Mouse (Mus musculus): ENCODE measurements around the gene Sgcd. TPM values are rescaled to one million over a fixed set of nuclear protein-coding genes. Genes with fewer than 3 reads are reported as not detected.

The Sgcd gene
- polyA plus RNA-seq, 1 experiment: 0.18 TPM

DNA sequence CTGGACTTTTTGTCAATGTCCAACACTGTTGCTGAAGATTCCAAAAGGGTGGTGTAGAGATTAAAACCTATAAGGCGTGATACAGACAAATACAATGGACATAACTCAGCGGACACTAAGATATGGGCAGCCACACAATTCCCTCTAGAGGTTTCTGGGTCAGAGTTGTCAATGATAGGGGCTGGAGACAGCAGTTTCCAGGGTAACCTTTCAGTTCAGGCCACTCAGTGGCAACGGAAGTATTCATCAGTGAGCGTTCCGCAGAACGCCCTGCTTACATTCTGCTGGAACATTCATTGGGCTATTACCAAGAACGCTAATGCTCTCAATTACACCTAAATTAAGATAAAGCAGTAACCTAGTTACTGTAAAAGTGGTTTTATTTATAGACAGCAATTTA is 738.5 kb downstream of the Sgcd start:
- H3K36me3 ChIP-seq (ENCODE audit: control insufficient read depth, insufficient read depth, low read length): no peaks in the 10 kb centered on the region
- WGBS: 76% methylated on average over 7 of the region's 7 CpGs
- no peak overlapping the region for H3K4me3 ChIP-seq (ENCODE audit: low read depth, low read length)
- no peak for TF ChIP-seq POLR2A (IDR thresholded peaks at IDR 0.05; ENCODE audit: low read depth, low read length)
- TF ChIP-seq CTCF (IDR thresholded peaks at IDR 0.05; ENCODE audit: extremely low read depth, insufficient read length, insufficient replicate concordance, low read depth, low read length): no peak
- no peak overlapping the region for H3K27ac ChIP-seq (ENCODE audit: insufficient read depth, low read depth, low read length)
- no peaks in the 10 kb centered on the region for H3K27me3 ChIP-seq (ENCODE audit: control insufficient read depth, insufficient read depth, low read length)
- H3K4me1 ChIP-seq (ENCODE audit: control insufficient read depth, insufficient read depth, insufficient read length, low read length): no peaks in the 10 kb centered on the region

DNA sequence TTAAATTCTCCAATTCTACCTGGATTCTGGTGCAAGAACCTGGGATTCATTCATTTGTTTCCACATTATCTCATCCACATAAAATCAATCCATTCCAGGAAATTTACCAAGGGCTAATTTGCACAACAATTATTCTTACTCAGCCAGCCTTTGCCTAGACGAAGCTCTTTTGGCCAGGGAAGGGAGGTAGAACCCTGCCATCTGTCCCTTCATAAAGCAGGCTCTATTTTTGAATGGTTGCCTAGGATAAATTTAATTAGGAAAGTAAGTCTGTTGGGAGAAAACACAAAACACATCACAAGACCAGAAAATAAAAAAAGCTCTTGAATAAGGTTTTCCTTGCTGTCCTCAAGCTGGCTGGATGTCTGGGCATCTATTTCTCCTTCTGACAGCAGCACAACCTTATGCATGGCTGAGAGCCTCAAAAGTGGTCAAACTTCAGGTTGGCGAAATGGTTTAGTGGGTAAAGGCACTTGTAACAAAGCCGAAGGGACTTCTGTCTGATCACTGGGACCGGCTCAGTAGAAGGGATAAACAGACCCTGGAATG is 740.4 kb downstream of the Sgcd start:
- TF ChIP-seq CTCF (IDR thresholded peaks at IDR 0.05; ENCODE audit: extremely low read depth, insufficient read length, insufficient replicate concordance, low read depth, low read length) (no peak), POLR2A (IDR thresholded peaks at IDR 0.05; ENCODE audit: low read depth, low read length) (no peak)
- H3K27ac ChIP-seq (ENCODE audit: insufficient read depth, low read depth, low read length): no peak overlapping the region
- WGBS: 84% methylated on average over 4 of the region's 4 CpGs
- no peaks in the 10 kb centered on the region for H3K27me3 ChIP-seq (ENCODE audit: control insufficient read depth, insufficient read depth, low read length)
- H3K4me3 ChIP-seq (ENCODE audit: low read depth, low read length): no peak overlapping the region
- no peaks in the 10 kb centered on the region for H3K36me3 ChIP-seq (ENCODE audit: control insufficient read depth, insufficient read depth, low read length)
- no peaks in the 10 kb centered on the region for H3K4me1 ChIP-seq (ENCODE audit: control insufficient read depth, insufficient read depth, insufficient read length, low read length)

DNA sequence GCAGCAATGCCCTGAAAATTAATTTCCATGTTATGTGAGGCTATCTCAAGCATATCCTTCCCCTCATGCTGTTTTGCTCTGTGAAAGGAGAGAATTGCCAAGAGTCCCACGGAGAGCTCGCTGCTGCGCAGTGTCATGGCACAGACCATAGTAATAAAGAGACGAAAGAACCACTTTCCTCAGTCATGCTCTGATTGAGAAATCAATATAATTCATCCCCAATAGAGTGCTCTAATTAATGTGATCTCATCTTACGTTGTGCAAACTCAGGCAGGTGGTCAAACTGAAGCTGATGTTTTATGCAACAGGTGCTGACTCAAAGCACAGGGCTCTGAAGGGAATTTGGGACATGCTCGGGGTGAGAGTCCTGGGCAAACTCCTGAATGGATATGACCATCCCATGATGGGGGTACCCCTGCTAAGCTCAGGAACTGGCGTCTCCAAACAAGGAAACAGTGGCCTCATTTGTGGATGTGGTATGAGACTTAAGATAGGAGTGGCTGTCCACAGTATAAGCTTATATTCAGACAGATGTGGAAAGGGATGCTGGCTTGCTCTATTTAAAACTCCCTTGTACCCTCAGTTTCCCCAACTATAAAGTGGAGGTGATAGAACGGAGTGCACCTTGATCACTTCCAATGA is 740.9 kb downstream of the Sgcd start:
- WGBS: 80% methylated on average over 8 of the region's 8 CpGs

DNA sequence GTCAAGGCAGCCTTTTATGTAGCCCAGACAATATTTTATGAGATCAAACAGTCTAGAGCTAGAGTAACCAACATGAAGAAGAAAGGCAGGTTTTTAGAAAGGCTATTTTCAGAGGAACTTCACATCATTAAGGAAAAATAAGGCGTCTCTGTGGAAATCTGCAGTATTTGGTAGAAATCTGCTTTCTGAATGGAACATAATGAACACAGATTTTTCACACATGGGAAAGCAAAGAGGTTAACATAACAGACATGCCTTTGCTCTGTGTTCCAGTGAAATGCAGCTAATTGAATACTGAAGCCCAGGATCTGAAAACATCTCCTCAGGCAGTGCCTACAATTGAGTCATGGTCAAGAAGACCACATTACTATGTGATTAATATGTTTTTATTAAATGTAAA is 746.4 kb downstream of the Sgcd start:
- Histone ChIP-seq H3K4me1 (ENCODE audit: control insufficient read depth, insufficient read depth, insufficient read length, low read length) (no peaks in the 10 kb centered on the region), H3K4me3 (ENCODE audit: low read depth, low read length) (no peak overlapping the region), H3K27me3 (ENCODE audit: control insufficient read depth, insufficient read depth, low read length) (no peaks in the 10 kb centered on the region), H3K36me3 (ENCODE audit: control insufficient read depth, insufficient read depth, low read length) (no peaks in the 10 kb centered on the region), H3K27ac (ENCODE audit: insufficient read depth, low read depth, low read length) (no peak overlapping the region)
- WGBS: 86% methylated on average over 1 of the region's 1 CpGs
- no peak for TF ChIP-seq POLR2A (IDR thresholded peaks at IDR 0.05; ENCODE audit: low read depth, low read length)
- no peak for TF ChIP-seq CTCF (IDR thresholded peaks at IDR 0.05; ENCODE audit: extremely low read depth, insufficient read length, insufficient replicate concordance, low read depth, low read length)

More for the DNA sequence above, 740.9 kb downstream of the Sgcd start:
- Histone ChIP-seq H3K4me3 (ENCODE audit: low read depth, low read length) (no peak overlapping the region), H3K36me3 (ENCODE audit: control insufficient read depth, insufficient read depth, low read length) (no peaks in the 10 kb centered on the region), H3K27ac (ENCODE audit: insufficient read depth, low read depth, low read length) (no peak overlapping the region), H3K4me1 (ENCODE audit: control insufficient read depth, insufficient read depth, insufficient read length, low read length) (no peaks in the 10 kb centered on the region), H3K27me3 (ENCODE audit: control insufficient read depth, insufficient read depth, low read length) (no peaks in the 10 kb centered on the region)
- TF ChIP-seq POLR2A (IDR thresholded peaks at IDR 0.05; ENCODE audit: low read depth, low read length) (no peak), CTCF (IDR thresholded peaks at IDR 0.05; ENCODE audit: extremely low read depth, insufficient read length, insufficient replicate concordance, low read depth, low read length) (no peak)

DNA sequence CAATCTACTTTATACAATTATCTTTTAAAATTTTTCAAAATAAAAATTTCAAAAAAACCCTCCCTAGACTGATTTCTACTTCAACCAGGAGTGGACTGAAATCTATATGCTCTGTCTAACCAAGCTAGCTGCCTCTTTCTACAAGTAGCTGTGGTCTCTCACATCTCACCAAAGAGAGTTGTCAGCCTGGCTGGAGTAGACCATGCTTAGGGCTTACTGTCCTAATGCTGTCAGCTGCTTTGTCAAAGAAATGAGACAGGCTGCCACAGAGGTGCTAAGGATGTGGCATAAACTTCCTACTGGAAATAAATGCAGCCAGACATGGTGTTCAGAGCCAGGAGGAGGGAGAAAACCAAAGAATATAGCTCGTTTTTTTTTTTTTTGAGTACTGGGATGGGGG is 760.5 kb downstream of the Sgcd start:
- WGBS: 25% methylated on average over 1 of the region's 1 CpGs
- no peak for TF ChIP-seq POLR2A (IDR thresholded peaks at IDR 0.05; ENCODE audit: low read depth, low read length)
- TF ChIP-seq CTCF (IDR thresholded peaks at IDR 0.05; ENCODE audit: extremely low read depth, insufficient read length, insufficient replicate concordance, low read depth, low read length): no peak
- no peak overlapping the region for H3K27ac ChIP-seq (ENCODE audit: insufficient read depth, low read depth, low read length)
- H3K27me3 ChIP-seq (ENCODE audit: control insufficient read depth, insufficient read depth, low read length): no peaks in the 10 kb centered on the region
- H3K36me3 ChIP-seq (ENCODE audit: control insufficient read depth, insufficient read depth, low read length): no peaks in the 10 kb centered on the region
- H3K4me3 ChIP-seq (ENCODE audit: low read depth, low read length): no peak overlapping the region
- no peaks in the 10 kb centered on the region for H3K4me1 ChIP-seq (ENCODE audit: control insufficient read depth, insufficient read depth, insufficient read length, low read length)

DNA sequence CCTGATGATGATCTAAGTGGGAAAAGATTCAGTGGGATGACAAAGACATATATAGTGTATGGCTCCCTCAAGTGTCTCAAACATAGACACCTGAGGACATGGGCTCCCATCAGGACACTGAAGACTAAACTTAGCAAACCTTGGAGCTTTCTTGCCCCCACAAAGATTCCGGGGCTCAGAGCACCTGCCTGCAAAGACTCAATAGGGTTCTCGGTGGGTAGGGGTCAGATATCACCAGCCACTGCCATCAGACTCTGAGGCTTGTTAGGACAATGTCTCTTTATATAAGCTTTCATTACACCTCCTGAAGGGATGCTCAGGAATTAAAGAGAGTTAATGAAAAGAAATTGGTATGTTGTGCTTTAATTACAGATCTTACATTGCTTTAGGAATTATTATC is 764.6 kb downstream of the Sgcd start:
- TF ChIP-seq POLR2A (IDR thresholded peaks at IDR 0.05; ENCODE audit: low read depth, low read length) (no peak), CTCF (IDR thresholded peaks at IDR 0.05; ENCODE audit: extremely low read depth, insufficient read length, insufficient replicate concordance, low read depth, low read length) (no peak)
- WGBS: 76% methylated on average over 2 of the region's 2 CpGs
- no peaks in the 10 kb centered on the region for H3K27me3 ChIP-seq (ENCODE audit: control insufficient read depth, insufficient read depth, low read length)
- no peak overlapping the region for H3K4me3 ChIP-seq (ENCODE audit: low read depth, low read length)
- H3K4me1 ChIP-seq (ENCODE audit: control insufficient read depth, insufficient read depth, insufficient read length, low read length): no peaks in the 10 kb centered on the region
- H3K27ac ChIP-seq (ENCODE audit: insufficient read depth, low read depth, low read length): no peak overlapping the region
- no peaks in the 10 kb centered on the region for H3K36me3 ChIP-seq (ENCODE audit: control insufficient read depth, insufficient read depth, low read length)

DNA sequence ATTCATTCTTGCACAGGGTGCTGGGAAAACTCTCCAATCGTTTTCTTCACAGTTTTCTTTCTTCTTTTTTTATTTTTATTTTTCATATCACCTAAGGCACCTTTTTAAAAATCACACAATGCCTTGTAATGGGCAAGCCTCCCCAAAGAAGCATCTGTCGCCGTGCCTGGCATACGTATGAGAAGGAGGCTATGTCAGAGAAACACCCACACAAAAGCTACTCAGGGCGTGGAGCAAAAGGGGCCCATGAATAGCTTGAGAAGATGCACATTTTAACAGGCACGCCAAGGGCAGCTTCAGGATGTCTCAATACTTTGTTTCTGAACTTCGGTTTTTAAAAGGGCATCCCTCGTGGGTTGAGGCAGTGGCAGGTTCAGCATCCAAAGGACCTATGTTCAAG is 777.2 kb downstream of the Sgcd start:
- 78% methylated on average over 8 of the region's 8 CpGs for WGBS
- no peak overlapping the region for H3K4me3 ChIP-seq (ENCODE audit: low read depth, low read length)
- H3K36me3 ChIP-seq (ENCODE audit: control insufficient read depth, insufficient read depth, low read length): no peaks in the 10 kb centered on the region
- no peaks in the 10 kb centered on the region for H3K4me1 ChIP-seq (ENCODE audit: control insufficient read depth, insufficient read depth, insufficient read length, low read length)
- TF ChIP-seq CTCF (IDR thresholded peaks at IDR 0.05; ENCODE audit: extremely low read depth, insufficient read length, insufficient replicate concordance, low read depth, low read length) (no peak), POLR2A (IDR thresholded peaks at IDR 0.05; ENCODE audit: low read depth, low read length) (no peak)
- H3K27me3 ChIP-seq (ENCODE audit: control insufficient read depth, insufficient read depth, low read length): no peaks in the 10 kb centered on the region
- H3K27ac ChIP-seq (ENCODE audit: insufficient read depth, low read depth, low read length): no peak overlapping the region

Data from small intestine, adult 2 months (tissue).